Mouse (Mus musculus): ENCODE measurements around the gene Inhbe. TPM values are rescaled to one million over a fixed set of nuclear protein-coding genes. Genes with fewer than 3 reads are reported as not detected.
"Not testable (repeated sequence)": the region's sequence is repeated elsewhere in the genome, so short reads cannot be mapped to it uniquely, and the experiment has no call there.

Gene Inhbe
- polyA plus RNA-seq, 1 experiment = not detected

- peak overlapping the region; percentile 95 for H3K4me3 ChIP-seq (ENCODE audit: low read depth, low read length)
- no peaks in the 10 kb centered on the region for H3K9me3 ChIP-seq (replicated peaks; ENCODE audit: control insufficient read depth, insufficient read depth, low read length, poor library complexity, severe bottlenecking)
- no peaks in the 10 kb centered on the region for H3K27me3 ChIP-seq (ENCODE audit: control insufficient read depth, insufficient read depth, low read length, poor library complexity, severe bottlenecking)
- TF ChIP-seq POLR2A (IDR thresholded peaks at IDR 0.05; ENCODE audit: insufficient read depth, low read length) = no peak
- no peak for TF ChIP-seq CTCF (IDR thresholded peaks at IDR 0.05; ENCODE audit: low read depth, low read length)
- TF ChIP-seq EP300 (IDR thresholded peaks at IDR 0.05; ENCODE audit: insufficient read depth, low read depth, low read length) = no peak
- peak overlapping the region; percentile 98 for H3K9ac ChIP-seq (ENCODE audit: low read depth, poor library complexity, severe bottlenecking)
- peaks cover 36% of the 10 kb centered on the region for H3K36me3 ChIP-seq (ENCODE audit: control insufficient read depth, insufficient read depth, low read length, poor library complexity, severe bottlenecking)
- H3K27ac ChIP-seq (ENCODE audit: insufficient read depth, low read length) = peak overlapping the region; percentile 59
- no peaks in the 10 kb centered on the region for H3K4me1 ChIP-seq (ENCODE audit: control insufficient read depth, insufficient read depth, low read length)
Observed at GRCm38 (mm10) chr10:127310523-127311475, 43.4 kb downstream of the Inhbe start.

- H3K4me1 ChIP-seq (ENCODE audit: control insufficient read depth, insufficient read depth, low read length); H3K9ac ChIP-seq (ENCODE audit: low read depth, poor library complexity, severe bottlenecking); H3K4me3 ChIP-seq (ENCODE audit: low read depth, low read length); H3K27ac ChIP-seq (ENCODE audit: insufficient read depth, low read length); H3K27me3 ChIP-seq (ENCODE audit: control insufficient read depth, insufficient read depth, low read length, poor library complexity, severe bottlenecking); H3K9me3 ChIP-seq (replicated peaks; ENCODE audit: control insufficient read depth, insufficient read depth, low read length, poor library complexity, severe bottlenecking): not testable (repeated sequence)
- H3K36me3 ChIP-seq (ENCODE audit: control insufficient read depth, insufficient read depth, low read length, poor library complexity, severe bottlenecking) = peaks cover 44% of the 10 kb centered on the region
Observed at GRCm38 (mm10) chr10:127309167-127309566, 45.0 kb downstream of the Inhbe start.

- Histone ChIP-seq H3K4me1 (ENCODE audit: control insufficient read depth, insufficient read depth, low read length) (no peaks in the 10 kb centered on the region), H3K9me3 (replicated peaks; ENCODE audit: control insufficient read depth, insufficient read depth, low read length, poor library complexity, severe bottlenecking) (no peaks in the 10 kb centered on the region), H3K27me3 (ENCODE audit: control insufficient read depth, insufficient read depth, low read length, poor library complexity, severe bottlenecking) (no peaks in the 10 kb centered on the region), H3K36me3 (ENCODE audit: control insufficient read depth, insufficient read depth, low read length, poor library complexity, severe bottlenecking) (peaks cover 71% of the 10 kb centered on the region), H3K27ac (ENCODE audit: insufficient read depth, low read length) (no peak overlapping the region), H3K9ac (ENCODE audit: low read depth, poor library complexity, severe bottlenecking) (no peak overlapping the region), H3K4me3 (ENCODE audit: low read depth, low read length) (no peak overlapping the region)
- TF ChIP-seq POLR2A (IDR thresholded peaks at IDR 0.05; ENCODE audit: insufficient read depth, low read length) (no peak), CTCF (IDR thresholded peaks at IDR 0.05; ENCODE audit: low read depth, low read length) (no peak), EP300 (IDR thresholded peaks at IDR 0.05; ENCODE audit: insufficient read depth, low read depth, low read length) (no peak)
Observed at GRCm38 (mm10) chr10:127303136-127303535, 51.1 kb downstream of the Inhbe start.

DNA sequence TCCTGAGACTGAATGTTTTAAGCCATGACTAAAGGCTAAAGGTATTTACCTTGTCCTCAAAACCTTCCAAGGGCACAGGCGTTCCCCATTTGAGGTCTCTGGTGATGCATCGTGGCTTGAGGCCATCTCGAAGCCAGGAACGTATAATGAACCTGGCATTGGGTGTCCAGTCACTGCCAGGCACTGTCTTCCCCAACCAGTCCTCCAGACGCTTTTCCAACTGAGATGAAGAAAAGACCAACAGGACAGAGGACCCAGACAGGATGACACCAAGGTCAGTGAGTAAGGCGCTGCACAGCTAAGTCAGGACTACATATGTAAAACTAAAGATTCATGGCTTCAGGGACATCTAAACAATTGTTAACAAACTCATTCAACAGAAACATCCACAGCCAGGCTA, 53.9 kb downstream of the Inhbe start:
- no peak overlapping the region for H3K4me3 ChIP-seq (ENCODE audit: low read depth, low read length)
- H3K27ac ChIP-seq (ENCODE audit: insufficient read depth, low read length) = no peak overlapping the region
- peaks cover 72% of the 10 kb centered on the region for H3K36me3 ChIP-seq (ENCODE audit: control insufficient read depth, insufficient read depth, low read length, poor library complexity, severe bottlenecking)
- peaks cover 10% of the 10 kb centered on the region for H3K9me3 ChIP-seq (replicated peaks; ENCODE audit: control insufficient read depth, insufficient read depth, low read length, poor library complexity, severe bottlenecking)
- no peaks in the 10 kb centered on the region for H3K4me1 ChIP-seq (ENCODE audit: control insufficient read depth, insufficient read depth, low read length)
- no peaks in the 10 kb centered on the region for H3K27me3 ChIP-seq (ENCODE audit: control insufficient read depth, insufficient read depth, low read length, poor library complexity, severe bottlenecking)
- TF ChIP-seq POLR2A (IDR thresholded peaks at IDR 0.05; ENCODE audit: insufficient read depth, low read length) = no peak
- TF ChIP-seq EP300 (IDR thresholded peaks at IDR 0.05; ENCODE audit: insufficient read depth, low read depth, low read length) = no peak
- no peak for TF ChIP-seq CTCF (IDR thresholded peaks at IDR 0.05; ENCODE audit: low read depth, low read length)
- no peak overlapping the region for H3K9ac ChIP-seq (ENCODE audit: low read depth, poor library complexity, severe bottlenecking)

Other genes with a start within 250 kb of the Inhbe start
- 14.1 and 16.7 TPM in 2 replicates for gene Os9, start 233.3 kb downstream of the Inhbe start, polyA plus RNA-seq (2011; ENCODE audit: insufficient read depth, insufficient read length, low read depth, missing spikeins)
- gene B4galnt1, start 189.2 kb downstream of the Inhbe start, polyA plus RNA-seq (2011; ENCODE audit: insufficient read depth, insufficient read length, low read depth, missing spikeins) = 7.7 and 9.5 TPM in 2 replicates
- 24.6 and 35.2 TPM in 2 replicates for gene Slc26a10, start 173.8 kb downstream of the Inhbe start, polyA plus RNA-seq (2011; ENCODE audit: insufficient read depth, insufficient read length, low read depth, missing spikeins)
- gene Arhgef25, start 164.3 kb downstream of the Inhbe start, polyA plus RNA-seq (2011; ENCODE audit: insufficient read depth, insufficient read length, low read depth, missing spikeins) = 50.9 and 54.3 TPM in 2 replicates
- gene Dtx3, start 158.7 kb downstream of the Inhbe start, polyA plus RNA-seq (2011; ENCODE audit: insufficient read depth, insufficient read length, low read depth, missing spikeins) = 49.8 and 50.8 TPM in 2 replicates
- gene Pip4k2c, start 142.8 kb downstream of the Inhbe start, polyA plus RNA-seq (2011; ENCODE audit: insufficient read depth, insufficient read length, low read depth, missing spikeins) = 36.7 and 39.2 TPM in 2 replicates
- 7.3 and 8.0 TPM in 2 replicates for gene Kif5a, start 91.1 kb downstream of the Inhbe start, polyA plus RNA-seq (2011; ENCODE audit: insufficient read depth, insufficient read length, low read depth, missing spikeins)
- gene Dctn2, start 88.0 kb downstream of the Inhbe start, polyA plus RNA-seq (2011; ENCODE audit: insufficient read depth, insufficient read length, low read depth, missing spikeins) = 124 and 125 TPM in 2 replicates
- 26.2 and 26.7 TPM in 2 replicates for gene Mbd6, start 65.4 kb downstream of the Inhbe start, polyA plus RNA-seq (2011; ENCODE audit: insufficient read depth, insufficient read length, low read depth, missing spikeins)
- gene Mars, start 42.6 kb downstream of the Inhbe start, polyA plus RNA-seq (2011; ENCODE audit: insufficient read depth, insufficient read length, low read depth, missing spikeins) = 129 and 136 TPM in 2 replicates
- gene Arhgap9, start 32.4 kb downstream of the Inhbe start, polyA plus RNA-seq (2011; ENCODE audit: insufficient read depth, insufficient read length, low read depth, missing spikeins) = 8.5 and 9.1 TPM in 2 replicates
- 19.8 and 21.4 TPM in 2 replicates for gene Gli1, start 12.4 kb downstream of the Inhbe start, polyA plus RNA-seq (2011; ENCODE audit: insufficient read depth, insufficient read length, low read depth, missing spikeins)
- gene Inhbc, start 16.0 kb upstream of the Inhbe start, polyA plus RNA-seq (2011; ENCODE audit: insufficient read depth, insufficient read length, low read depth, missing spikeins) = not detected in 2 replicates
- 107 and 122 TPM in 2 replicates for gene R3hdm2, start 25.9 kb upstream of the Inhbe start, polyA plus RNA-seq (2011; ENCODE audit: insufficient read depth, insufficient read length, low read depth, missing spikeins)
- gene Stac3, start 147.3 kb upstream of the Inhbe start, polyA plus RNA-seq (2011; ENCODE audit: insufficient read depth, insufficient read length, low read depth, missing spikeins) = 1.9 and 2.6 TPM in 2 replicates
- gene Ndufa4l2, start 160.6 kb upstream of the Inhbe start, polyA plus RNA-seq (2011; ENCODE audit: insufficient read depth, insufficient read length, low read depth, missing spikeins) = 5.4 and 5.7 TPM in 2 replicates
- gene Shmt2, start 168.0 kb upstream of the Inhbe start, polyA plus RNA-seq (2011; ENCODE audit: insufficient read depth, insufficient read length, low read depth, missing spikeins) = 67.4 and 68.2 TPM in 2 replicates
- 0.79 TPM in 1 of 2 replicates, not detected in the other for gene Nxph4, start 180.1 kb upstream of the Inhbe start, polyA plus RNA-seq (2011; ENCODE audit: insufficient read depth, insufficient read length, low read depth, missing spikeins)